Mouse (Mus musculus): Measurements from ENCODE around the gene Pex10. TPM values are rescaled to one million over a fixed set of nuclear protein-coding genes. Genes with fewer than 3 reads are reported as not detected.

Pex10 gene
- total and polyA plus RNA-seq, 3 experiments = 17.9 to 37.4 (median 23.9) TPM

DNA sequence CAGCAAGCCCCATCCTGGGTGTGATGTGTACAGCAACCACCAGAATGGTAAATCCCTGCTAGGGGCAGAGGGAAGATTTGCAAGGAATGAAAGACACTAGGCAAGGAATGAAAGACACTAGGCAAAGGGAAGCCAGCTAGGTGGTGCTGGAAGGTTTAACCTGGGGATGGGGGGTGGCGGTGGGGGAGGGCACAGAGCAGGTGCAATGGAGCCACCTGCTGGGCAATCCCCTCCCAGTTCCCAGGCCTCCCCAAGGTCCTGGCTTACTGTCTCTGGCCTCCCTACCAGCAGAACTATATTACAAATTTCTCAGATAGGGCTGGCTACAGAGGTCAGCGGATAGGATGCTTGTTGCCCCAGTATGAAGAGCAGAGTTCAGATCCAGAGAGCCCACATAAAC, 2.3 kb upstream of the Pex10 start:
- DNase-seq = no peak

DNA sequence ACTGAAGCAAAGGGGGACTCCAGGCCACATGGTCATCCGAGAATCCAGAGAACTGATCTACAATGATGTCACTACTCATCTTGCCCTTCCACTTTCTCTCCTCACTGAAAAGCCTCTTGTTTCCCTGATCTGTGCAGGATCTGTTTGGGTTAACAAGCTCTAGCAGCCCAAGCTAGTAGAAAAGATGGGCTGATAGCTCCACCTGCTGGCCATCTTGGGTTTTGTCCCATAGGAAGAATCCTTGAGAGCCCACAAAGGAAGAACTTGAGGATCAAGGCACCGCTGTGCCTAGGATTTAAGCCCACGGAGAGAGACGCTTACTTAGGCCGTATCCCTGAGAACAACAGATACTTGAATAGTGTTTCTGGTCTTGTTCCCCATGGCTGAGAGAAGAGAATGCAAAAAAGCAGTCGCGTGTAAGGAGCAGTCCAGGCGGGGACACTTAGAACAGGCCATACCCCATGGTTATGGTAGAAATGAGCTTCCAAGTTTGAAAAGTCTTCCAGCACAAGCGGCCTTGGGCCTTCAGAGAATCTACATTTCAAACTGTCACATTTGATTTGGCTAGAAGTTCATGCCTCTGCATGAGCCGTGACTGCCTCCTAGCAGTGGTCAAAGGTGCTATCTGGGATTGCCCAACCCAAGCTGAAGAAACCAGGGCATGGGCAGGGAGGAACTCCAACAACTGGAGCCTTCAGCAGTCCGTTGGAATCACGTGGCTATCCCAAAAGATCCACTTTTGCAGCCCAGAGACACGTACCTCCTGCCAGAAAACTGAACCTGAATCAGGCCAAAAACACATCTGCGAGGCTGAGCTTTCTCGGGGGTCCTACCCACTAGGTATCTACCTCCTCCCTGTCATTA, 614 bp upstream of the Pex10 start:
- DNase-seq = peak; percentile 87

DNA sequence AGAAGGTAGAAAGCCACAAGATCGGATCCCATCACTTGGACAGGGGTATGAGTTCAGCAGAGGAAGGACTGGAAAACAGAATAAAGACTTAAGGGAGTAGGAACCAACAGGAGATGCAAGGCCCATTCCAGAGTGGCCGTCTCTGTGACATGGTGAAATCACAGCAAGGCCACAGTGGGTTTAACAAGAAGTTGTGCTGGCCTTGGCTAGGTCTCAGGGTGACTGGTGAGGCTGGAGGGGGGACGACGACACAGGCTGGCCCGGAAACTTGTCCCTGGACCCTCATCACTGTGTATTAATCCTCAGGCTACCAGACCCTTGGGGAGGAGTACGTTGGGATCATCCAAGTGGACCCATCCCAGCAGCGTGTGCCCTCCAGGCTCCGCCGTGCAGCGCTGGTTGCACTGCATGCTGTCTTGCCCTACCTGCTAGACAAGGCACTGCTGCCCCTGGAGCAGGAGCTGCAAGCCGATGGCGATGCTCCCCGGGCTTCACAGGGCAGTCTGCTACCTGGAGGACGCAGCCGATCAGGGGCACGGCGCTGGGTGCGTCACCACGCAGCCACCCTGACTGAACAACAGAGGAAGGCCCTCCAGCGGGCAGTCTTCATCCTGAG, 1.6 kb downstream of the Pex10 start:
- peak; percentile 28 for DNase-seq

DNA sequence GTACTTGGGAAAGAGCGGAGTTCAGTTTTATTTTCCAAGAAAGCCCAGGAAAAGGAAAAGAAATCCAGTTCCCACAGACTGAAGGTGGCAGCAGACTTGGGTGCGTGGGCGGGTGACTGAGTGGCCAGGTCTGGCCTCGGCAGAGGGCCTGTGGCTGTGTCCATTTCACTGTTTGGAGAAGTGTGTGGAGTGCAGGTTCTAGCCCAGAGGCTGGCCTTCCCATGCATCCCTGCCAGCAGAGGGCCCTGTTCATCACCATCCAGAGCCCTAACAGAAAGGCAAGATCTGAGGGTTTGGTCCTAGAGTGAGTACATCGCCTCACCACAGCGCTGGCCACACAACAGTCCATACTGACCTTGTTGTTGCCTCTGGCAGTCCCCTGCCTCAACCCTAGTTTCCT, 2.4 kb downstream of the Pex10 start:
- DNase-seq = peak; percentile 35

DNA sequence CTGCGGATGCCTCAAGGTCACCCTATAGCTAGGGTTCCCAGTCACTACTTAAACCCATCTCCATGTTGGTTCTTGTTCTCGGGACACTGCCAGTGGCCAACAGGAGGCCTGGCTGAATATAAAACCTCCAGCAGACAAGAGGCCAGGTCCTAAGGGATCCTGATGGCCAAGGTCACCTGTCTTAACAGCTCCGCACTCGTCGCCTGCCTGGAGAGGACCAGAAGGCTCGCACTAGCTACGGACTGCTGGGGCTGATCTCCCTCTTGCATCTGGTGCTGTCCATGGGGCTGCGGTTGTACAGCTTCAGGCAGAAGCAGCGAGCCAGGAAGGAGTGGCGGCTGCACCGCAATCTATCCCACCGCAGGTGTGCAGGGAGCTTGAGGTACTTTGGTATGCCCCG, 3.4 kb downstream of the Pex10 start:
- no peak for DNase-seq

DNA sequence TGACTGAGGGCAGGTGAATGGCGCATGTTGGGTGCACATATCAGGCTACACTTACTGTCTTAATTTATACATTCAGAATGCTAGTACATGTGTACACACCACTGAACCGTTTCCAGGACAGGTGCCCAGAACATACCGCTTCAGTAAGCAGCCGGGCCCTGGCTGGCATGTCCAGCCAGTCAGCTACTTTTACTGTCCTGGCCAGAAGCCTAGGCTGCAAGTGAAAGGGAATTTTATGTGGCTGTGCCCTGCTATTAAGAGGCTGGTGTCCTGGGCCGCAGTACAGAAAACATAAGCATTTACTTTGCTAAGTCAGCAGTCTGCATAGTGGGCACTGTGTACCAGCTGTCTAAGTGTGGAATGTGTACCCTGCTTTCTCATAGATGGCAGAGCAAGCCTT, 4.1 kb downstream of the Pex10 start:
- no peak for DNase-seq

DNA sequence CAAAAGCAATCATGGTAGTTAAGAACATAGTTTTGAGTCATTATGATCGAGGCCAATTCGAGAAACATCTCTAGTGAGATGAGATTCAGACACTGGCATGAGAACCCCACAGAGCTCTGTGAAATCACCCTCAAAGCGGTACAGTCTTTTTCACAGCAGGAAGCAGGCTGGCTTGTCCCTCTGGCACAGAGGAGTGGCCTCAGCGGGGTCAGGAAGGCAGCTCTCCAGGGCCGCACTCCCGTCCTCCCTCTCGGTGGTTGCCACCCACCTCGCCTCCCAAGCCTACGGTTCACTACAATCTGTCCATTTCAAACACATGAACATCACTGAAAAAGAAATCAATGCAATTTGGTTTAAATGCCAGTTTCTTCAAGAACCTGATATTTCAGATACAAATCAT, 7.6 kb downstream of the Pex10 start:
- no peak for DNase-seq

DNA sequence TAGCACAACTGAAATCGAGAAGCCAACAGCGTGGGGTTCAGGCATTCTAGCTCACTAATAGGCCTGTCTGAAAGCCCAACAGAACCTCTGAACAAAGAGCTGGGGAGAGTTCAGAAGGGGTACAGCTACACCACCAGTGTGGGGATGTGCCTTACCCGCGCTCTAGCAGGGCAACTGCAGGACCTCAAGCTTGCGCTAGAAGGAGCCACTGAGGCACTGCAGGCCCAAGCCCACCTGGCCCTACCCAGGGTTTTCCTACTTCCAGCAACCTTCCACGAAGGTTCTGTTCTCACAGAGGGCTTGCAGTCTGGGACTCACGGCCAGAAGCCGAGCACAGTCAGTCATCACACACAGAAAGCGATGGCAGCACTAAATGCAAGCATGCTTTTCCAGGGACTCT, 8.3 kb downstream of the Pex10 start:
- DNase-seq = no peak

DNA sequence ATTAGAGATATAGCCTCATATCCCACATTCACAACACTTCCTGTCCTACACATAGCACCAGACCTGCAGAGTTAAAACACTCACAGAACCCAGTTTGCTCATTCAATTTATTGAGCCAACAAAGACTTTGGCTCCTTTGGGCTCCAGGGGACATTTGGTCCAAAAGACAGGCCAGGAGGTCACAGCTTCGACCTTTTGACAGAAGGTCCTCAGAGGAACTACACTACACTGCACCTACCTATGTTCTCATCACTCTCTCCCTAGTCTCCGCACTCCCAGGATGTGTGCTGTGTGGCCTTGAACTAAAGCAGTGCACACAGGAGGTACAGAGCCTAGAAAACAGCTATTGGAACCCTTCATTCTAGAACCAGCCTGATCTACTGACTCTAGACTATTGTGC, 9.0 kb downstream of the Pex10 start:
- no peak for DNase-seq

DNA sequence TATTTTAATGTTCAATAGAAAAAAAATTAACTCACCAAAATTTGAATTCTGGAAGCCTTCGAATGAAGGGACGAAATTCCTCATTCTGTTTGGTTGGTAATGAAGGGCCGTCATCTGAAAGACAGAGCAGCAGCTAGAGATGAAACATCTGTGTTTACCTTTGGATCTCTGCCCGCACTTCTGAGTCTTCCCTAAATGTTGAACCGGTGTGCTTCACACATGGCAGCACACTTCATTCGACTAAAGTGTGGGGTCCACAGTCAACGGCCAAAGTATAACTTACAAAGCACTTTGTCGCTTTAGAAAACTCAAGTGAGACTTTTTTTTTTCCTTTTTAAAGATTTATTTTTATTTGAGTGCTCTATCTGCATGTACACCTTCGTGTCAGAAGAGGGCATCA, 9.9 kb downstream of the Pex10 start:
- no peak for DNase-seq

DNA sequence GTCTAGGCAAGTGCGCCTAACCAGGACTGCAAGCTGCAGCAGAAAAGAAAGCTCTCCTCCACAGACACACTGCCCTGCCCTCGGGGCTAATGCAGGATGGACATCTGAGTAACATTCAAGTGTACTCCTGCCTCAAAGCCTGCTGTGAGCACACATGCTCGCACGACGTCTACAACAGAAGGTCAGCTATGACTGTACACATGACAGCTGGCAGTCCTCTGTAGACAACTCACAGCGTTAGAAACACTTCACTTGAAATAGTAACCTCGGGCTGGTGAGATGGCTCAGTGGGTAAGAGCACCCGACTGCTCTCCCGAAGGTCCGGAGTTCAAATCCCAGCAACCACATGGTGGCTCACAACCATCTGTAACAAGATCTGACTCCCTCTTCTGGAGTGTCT, 12.0 kb downstream of the Pex10 start:
- peak; percentile 71 for DNase-seq

DNA sequence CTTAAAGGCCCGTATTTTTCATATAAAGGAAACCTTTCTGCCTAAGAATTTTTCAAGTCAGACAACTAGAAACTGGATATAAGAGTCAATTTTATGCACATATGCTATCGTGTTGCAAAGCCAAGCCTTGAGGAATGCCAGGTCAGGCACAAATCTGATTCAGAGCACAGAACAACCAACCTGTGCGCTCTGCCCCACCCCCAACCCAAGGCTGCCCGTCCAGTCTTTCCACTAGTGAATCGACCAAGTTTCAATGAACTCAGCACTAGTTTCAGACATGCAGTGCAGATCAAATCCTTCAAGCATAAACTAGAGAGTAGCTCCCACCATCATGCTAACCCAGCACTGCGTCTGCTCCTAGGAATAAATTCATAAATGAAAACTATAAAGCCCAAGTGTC, 12.8 kb downstream of the Pex10 start:
- no peak for DNase-seq

DNA sequence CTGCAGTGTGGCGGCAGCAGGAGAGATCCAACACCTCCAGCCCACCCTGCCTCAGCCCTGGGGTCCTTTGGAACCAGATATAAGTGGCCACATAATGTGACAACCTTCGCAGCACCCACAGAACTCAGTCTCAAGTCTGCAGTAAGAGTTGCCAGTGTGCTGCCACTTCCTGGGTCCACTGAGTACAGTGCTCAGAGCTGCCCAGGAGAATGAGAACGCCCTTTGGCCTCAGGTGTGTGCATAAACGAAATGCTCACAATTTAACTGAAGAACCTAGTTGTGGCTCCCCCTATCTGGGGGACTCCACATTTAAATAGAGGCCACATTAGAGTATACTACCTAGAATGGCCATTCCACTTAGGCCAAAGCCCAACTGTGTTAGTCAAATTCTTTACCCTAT, 16.7 kb downstream of the Pex10 start:
- DNase-seq = no peak

DNA sequence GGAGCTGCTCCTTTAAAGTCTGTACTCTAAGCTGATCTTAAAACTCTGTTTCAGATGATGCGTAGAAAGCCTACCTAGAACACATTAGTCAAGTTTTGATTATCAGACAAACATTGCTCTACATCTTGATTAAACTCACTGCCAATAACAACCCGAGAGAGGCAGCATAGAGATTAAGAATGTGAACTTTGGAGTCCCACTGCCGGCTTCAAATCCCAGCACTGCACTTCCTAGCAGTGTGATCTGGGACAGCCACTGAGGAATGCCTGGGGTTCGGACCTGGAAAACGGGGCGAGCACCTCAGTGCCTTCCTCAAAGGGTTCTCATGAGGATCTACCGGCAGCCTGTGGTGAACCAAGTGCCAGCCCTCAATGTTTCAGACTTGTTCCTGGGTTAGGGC, 17.5 kb downstream of the Pex10 start:
- DNase-seq = no peak

DNA sequence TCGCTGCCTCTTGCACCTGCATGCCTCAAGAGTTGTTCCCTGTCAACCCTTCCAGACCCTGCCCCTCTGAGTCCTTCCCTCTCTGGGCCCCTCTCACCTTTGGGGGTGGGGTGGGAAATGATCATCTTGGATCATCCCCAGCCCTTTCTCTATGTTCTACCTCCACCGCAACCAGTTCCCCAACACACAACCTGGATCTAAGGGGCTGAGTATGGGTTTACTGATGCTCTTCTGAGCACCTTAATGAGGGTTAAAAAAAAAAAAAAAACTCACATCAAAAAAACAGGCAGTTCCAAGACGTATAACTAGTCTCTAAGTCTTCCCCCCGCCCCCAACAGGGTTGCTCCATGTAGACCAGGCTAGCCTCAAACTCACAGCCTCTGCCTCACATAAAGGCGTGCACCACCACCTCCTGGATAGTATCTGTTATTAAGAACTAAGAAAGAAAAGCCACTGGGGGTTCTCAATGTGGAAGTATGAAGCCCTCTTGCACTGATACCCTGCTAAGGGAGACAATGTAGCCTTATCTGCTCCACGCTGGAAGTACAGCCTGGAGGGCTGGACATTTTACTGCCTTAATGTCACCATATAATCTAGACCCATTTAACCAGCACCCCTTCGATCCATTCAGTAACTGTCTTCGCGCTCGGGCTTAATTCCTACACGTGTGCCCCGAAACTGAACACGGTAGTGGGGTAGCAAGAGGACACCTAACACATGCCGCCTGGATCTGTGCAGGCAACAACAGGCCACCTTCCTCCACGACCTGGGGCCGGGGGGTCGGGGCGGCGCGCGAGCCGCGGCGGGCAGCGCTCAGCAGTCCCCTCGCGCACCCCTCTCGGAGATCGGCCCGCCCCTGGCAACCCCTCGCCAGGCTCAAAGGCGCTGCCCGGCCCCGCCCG, 18.6 kb downstream of the Pex10 start:
- no peak for DNase-seq

DNA sequence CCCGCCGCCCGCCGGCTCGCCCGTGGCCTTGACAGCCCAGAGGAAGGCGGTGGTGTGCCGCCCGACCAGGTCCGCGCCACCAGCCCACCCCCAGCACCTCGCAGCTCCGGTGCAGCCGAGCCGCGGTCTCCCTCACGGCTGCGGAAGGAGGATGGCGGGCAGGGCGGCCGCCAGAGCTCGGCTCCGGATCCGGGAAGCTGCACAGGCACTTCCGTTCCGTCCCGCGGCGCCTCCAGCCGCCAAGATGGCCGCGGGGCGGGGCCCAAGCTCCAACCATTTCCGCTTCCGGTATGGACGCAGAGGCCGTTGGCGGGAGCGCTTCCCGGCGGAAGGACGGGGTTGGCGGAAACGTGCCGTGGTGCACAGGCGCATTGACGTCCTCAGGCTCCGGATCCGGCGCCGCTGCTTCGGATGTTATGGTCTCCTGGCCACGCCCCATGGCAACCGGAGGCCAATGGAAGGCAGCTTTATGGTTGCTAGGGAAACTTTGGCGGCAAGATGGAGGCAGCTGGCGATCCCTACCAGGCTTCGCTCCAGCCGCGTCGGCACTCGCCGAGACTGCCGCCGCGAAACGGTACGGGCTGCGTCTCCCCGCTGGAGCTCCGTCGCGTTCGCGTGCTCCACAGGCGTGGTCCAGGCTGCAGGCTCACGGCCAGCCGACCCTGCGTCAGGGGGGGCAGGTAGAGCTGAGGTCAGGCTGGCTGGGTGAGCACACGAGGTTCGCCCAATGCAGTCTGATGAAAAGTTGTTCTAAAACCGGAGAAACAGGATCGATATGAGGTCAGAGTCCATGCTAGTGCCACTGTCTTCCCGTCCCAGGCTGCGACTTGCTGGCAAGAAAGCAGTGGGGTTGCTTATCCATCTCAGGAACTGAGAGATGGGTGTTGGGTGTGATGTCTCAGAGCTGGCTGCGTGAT, 19.6 kb downstream of the Pex10 start, which contains the start of the genes Rer1 and Morn1:
Gene Rer1, minus strand, starts transcription at position 275 of the 917 bp plus-strand sequence.
Gene Morn1, plus strand, starts transcription at position 470 of the 917 bp plus-strand sequence.
- peak; percentile 100 for DNase-seq

DNA sequence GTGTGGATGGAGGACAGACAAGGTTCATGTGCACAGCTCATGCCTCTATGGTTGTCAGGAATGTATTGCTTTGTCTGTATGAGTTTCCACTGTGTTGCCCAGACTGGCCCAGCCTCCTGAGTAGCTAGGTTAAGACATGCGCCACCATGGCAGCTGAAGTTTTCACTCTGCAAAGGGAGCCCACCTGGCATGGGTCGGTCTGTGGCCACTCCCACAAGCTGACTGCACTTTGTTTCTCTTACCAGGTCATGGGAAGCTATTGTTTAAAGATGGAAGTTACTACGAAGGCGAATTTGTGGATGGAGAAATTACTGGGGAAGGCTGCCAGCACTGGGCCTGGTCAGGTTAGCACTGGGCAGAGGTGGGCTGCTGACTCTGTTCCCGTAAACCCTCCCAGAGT, 22.4 kb downstream of the Pex10 start:
- no peak for DNase-seq

DNA sequence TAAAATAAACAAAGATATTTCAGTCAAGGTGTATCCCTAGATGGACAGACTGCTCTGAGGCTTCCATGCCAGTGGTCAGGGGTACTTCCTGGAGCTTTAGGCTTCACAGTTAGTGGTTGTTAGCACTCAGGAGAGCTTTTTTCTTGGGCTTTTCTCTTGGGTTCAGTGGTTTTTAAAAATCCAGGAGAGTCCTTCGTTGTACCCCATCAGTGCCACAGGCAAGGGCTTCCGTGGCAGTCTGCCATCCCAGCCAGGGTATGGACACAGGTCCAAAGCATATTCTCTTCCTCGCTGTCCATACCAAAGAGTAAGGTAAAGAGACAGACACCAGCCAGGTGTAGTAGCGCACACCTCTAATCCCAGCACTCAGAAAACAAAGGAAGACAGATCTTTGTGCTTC, 23.3 kb downstream of the Pex10 start:
- DNase-seq = no peak

DNA sequence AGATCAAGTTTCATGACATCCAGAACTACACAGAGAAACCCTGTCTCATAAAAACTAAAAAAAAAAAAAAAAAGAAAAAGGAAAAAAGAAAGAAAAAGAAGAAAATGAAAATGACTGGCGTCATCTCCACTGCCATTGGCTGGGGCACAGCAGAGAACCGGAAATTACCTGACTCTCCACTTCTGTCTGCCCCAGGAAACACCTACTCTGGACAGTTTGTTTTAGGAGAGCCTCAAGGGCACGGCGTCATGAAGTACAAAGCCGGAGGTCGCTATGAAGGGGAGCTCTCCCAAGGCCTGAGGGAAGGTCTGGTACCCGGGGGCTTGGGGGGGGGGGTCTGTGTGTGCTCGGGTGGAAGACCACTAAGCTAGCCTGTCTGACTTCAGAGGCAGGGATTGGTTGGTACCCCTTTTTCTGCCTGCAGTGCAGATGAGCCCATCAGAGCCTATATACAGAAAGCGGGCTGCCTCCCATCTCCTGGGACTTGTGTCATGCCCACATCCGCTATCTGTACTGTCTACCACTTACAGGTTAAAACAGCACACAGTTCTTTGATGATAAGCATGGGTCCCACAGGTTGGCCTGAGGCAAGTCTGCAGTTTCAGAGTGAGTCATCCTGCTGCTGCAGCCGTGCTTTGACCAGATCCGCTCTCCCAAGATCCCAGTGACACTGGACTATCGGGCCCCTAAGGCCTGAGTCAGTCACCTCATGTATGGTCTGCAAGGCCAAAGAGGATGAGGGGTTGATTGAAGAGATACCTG, 24.1 kb downstream of the Pex10 start:
- DNase-seq = no peak

DNA sequence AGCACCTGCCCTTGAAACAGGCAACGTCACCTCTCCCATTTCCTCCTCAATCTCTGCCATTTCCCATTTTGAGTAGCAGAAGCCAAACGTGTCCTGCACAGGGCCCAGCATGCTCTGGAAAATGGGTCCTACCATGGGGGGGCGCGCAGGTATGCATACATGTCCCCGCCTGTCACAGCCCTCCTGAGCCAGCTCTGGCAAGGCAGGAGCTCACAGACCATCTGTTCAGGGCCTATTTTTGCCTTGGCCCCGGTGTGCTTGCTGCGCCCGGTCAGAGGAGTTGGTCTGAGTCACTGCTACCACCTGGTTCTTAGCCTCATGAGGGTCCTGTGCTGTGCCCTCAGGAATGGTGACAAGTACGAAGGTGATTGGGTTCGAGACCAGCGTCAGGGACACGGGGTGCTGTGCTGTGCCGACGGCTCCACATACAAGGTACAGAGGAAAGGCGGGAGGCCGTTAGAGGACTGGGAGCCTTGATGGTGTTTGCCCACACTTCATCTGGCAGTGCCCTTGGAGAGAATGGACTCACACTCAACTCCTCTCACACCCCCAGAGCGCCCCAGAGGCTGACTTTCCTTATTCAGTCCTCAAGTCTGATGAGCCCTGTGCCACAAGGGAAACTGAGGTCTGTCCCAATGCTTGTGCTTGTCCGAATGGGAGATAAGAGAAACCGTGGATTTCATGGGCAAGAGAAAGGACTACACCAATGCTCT, 26.1 kb downstream of the Pex10 start:
- no peak for DNase-seq

Measured in adrenal gland, adult 2 months (tissue).